Mouse (Mus musculus) thymus, postnatal 0 days (tissue): ENCODE results near the gene Magi1. TPM values are rescaled to one million over a fixed set of nuclear protein-coding genes. Genes with fewer than 3 reads are reported as not detected.

Experiments
- DNase-seq: peaks from one replicate; pipeline ENCODE4 v3.0.0-alpha.2; 2015; ENCODE audit warnings: low spot score
- polyA plus RNA-seq: library from polyadenylated mRNA; unstranded; fragments of >200 nt; fragmentation: Nextera tagmentation; extraction: Ambion mirVana; gene quantifications from 2 replicates; pipeline ENCODE4 v1.2.1, GENCODE M21; 2015

Magi1 gene
- polyA plus RNA-seq, 1 experiment from 2014 or later: 1.4 TPM

DNA sequence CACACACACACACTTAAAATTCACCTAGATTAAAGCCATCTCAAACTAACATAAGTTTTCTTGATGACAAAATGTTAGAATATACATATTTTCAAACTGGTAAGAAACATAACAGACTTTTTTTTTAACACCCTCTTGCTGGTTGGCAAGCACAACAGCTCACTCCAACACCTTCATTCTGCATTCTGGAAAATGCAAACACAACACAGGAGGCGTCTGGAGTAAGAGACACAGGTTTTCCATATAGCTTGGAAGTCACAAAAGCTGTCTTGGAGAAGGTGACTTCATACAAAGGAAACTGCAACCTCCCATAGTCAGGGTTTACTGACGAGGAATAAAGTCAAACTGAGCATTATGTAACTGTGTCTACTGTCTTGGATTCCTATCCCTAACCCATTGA is 381.5 kb downstream of the Magi1 start:
- no peak for DNase-seq

DNA sequence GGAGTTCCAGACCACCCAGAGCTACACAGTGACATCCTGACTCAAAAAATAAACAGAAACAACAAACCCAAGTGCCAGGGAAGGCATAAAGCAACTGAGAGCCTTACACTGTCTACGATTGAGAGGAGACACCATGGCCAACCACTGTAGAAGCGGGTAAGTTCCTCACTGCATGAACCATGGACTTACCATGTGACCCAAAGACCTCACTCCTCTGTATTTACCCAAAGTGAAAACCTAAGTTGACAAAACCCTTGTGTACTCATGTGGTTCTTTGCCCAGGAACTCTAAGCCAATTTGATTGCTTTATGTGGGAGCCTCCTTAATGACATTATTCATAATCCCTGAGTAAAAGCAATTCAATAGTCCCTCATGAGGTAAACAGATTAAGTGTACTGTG is 382.3 kb downstream of the Magi1 start:
- DNase-seq: no peak

DNA sequence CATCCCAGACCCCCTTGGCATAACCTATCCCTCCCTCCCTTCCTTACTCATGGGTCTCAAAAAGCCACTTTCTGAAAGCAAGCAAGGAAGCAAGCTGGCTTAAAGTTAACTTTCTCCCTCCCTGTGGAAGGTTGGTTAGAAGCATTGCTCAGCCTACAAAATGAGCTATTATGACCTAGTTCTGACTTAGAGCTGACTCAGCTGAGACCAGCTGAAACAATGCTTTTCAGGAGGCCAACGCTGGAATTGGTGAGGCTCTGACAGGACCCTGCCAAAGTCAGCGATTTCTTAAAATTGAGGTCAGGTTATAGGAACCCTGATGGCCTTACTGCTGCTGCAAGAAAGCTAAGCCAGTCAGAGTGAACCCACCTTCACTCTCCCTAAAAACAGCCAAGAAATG is 386.2 kb downstream of the Magi1 start:
- no peak for DNase-seq

DNA sequence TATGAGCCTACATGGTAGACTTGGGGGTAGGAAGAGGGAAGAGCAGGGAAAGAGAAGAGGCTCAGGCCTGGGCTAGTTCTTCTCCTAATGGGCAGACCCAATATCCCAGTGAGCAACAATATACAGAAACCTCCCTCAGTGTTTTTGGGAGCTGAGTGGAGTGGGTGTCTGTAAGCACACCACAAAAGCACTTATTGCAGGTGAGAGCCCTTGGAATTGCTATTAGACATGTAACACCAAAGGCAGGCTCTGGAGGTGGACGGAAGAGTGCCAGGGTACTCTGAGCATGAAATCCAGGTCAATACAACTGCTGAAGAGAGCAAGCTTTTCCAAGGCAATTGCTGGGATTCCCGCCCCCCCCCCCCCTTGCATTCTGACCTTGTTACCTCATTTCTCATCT is 388.0 kb downstream of the Magi1 start:
- DNase-seq: no peak

DNA sequence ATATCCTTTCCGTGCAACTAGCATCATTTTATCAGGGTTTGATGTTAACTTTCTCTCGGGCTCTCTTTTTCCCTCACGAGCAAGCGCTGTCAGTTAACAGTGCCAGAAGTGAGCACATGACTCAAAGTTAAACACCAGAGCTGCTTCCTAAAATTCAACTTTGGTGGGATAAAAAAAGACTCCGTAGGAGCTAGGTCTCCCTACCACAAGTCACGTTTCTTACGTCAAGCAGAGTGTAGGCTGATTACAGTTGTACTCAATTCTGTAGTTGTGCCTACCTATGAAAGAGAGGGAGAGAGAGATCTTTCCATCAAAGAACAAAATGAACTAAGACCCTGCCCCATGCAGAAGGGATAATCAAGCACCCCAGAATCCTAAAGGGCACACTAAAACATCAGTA is 389.8 kb downstream of the Magi1 start:
- DNase-seq: no peak

DNA sequence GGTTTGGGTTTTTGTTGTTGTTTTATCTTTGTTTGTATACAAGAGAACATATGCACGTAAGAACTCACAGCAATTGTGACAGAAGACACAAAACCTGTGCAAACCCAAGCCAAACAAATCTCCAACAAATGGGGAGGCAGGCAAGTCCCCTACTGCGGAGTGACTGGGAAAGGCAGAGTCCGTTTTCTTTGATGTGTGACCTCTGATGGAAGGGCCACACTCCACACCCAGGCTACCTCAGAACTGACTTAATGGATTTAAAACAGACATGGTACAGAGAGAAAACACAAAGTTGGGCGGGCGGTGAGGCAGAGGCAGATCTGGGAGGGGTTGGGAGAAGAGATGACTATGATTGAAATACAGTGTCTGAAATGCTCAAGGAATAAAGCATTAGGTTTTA is 390.8 kb downstream of the Magi1 start:
- no peak for DNase-seq

DNA sequence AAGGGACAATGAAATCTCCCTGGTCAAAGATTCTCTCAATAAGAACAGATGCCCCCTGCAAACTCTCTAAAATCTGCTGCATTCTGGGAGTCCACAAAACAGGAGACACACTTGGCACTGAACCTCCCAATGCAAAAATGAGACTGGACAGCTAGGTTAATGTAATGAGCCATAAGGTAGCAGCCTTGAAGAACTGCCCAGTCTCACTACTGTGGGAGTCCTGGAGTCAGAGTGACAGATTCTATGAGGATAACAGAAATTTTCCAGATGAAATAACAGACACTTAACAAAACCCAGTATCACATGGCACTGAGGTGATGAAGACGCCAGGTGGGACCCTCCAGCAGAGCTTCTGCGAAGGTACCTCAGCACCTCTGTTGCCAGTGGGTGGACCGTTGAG is 393.7 kb downstream of the Magi1 start:
- no peak for DNase-seq

DNA sequence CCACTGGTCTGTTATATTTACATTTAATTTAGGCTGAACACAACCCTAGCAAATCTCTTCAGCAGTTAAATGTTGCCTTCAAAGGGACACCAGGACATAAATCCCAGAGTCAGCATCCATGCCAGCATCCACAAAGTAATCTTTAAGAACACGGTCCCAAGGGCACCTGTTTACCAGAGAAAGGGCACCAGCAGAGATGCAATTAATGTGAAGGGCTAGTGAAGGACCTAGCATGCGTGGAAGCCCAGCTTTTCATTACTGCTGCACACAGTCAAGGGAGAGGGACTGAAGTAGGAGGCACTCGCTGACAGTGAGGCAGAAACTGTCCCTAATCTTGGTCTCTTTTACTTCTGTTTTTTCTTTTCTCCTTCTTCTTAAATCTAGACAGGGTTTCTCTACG is 406.4 kb downstream of the Magi1 start:
- no peak for DNase-seq

DNA sequence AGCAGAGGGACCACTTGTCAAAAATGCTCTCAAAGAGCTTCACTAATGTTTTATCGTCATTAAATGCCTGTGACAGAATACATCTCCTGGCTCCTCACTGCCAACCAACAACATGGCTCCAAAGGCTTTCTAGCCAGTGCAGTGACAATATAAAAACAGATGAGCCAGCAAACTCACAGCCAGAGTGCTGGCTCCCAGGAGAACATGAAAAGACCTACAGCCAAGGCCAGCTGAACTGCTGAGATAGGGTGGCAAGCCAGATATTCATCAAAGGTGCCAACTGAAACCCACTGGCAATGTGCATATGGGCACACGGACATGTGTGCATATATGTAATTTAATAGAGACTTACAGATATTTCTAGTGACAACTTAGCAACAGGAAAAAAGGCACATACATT is 408.8 kb downstream of the Magi1 start:
- no peak for DNase-seq

DNA sequence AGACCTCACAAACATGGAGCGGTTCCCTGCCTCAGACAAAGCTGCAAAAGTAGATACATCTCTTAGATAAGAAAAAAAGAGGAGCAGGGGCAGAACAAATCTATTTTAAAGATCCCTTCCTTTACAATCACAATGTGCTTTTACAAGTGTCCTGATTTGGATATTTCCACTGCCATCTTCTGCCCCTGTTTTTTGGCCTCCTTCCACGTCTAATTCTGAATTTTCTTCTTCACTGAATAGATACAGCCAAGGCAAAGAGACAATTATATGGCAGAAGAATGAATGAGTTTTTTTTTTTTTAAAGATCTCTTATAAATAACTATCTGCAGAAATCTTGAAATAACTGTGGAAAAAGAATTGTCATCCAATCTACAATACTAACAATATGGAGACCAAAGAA is 409.3 kb downstream of the Magi1 start:
- no peak for DNase-seq

DNA sequence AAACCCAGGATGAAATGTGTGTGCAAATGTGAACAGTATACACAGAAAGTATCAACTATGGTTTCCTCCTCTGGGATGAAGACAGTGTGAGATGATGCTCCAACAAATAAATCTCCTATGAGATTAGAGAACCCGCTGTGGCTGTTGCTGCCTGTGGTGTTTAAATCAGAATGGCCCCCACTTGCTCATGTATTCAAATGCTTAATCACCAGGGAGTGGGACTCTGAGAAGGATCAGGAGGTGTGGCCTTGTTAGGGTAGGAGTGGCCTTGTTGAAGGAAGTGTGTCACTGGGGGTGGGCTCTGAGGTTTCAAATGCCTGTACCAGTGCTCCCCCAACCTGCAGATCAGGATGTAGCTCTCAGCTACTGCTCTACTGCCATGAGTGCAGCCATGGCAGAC is 410.2 kb downstream of the Magi1 start:
- DNase-seq: no peak

DNA sequence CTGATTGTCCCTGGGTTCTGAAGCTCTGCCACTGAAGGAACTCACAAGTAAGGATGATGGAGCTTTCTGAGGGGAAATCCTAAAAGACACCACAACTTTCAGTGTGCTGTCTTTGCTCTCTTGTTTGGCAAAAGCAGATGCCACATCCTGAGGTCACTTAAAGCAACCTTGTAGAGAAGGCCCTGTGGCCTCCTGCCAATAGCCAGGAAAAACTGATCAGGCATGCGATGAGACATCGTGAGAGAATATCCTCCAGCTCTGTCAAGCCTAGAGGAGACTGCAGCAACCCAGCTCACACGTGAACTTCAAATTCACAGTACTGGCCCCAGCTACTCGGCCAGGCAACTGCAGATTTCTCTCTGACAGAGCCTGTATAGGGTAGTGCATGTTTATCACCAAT is 412.2 kb downstream of the Magi1 start:
- DNase-seq: no peak

DNA sequence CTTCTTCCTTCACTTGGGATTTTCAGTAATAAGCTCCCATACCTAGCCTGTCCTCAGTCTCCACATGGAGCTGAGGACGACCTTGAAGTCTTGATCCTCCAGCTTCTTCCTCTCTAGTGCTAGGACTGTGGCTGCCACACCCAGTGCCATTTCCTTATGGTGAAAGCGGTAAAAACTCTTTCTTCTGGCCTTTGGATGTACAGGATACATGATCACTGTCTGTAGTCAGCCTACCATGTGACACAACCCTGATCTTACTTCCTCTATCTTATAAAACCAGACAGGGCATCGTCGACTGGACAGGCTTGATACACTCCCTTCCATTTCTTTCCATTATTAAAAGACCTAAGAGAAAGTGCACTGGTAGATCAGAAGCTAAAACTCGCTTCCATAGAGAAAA is 413.7 kb downstream of the Magi1 start:
- DNase-seq: no peak

DNA sequence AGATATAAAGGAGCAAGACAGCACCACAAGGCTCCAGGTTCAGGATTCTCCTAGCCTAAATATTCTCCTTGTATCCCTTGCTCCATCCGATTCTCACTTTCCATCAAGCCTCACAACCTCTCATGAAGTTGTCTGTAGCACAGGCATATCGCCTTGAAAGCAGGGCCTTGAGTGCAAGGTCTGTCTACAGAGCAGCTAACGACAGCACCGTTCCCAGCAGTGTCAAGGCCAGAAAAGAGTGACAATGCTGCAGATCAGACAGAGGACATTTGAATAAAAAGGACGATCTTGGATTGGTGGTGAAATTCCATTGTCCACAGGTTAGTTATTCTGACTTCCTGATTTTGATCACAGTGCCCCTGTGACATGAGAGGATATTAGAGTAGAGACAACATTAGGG is 421.5 kb downstream of the Magi1 start:
- DNase-seq: no peak

DNA sequence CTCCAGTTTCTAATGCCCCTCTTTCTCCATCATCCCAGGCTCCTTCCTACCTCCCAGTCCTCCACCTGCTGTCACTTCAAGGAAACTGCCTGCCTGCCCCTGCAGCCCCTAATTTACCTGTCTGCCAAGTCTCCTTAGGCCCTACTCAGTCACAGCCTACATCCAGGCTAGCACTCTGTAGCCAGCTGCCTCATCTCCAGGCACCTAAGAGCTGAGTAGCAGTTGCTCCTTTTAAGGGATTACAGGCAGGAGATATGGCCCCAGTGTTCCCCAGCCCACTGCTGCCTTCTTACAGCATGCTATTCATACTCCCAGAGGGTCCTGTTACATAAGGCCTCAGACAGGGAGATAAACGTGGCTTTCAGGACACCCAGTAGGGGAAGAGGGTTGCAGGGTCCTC is 426.9 kb downstream of the Magi1 start:
- no peak for DNase-seq

DNA sequence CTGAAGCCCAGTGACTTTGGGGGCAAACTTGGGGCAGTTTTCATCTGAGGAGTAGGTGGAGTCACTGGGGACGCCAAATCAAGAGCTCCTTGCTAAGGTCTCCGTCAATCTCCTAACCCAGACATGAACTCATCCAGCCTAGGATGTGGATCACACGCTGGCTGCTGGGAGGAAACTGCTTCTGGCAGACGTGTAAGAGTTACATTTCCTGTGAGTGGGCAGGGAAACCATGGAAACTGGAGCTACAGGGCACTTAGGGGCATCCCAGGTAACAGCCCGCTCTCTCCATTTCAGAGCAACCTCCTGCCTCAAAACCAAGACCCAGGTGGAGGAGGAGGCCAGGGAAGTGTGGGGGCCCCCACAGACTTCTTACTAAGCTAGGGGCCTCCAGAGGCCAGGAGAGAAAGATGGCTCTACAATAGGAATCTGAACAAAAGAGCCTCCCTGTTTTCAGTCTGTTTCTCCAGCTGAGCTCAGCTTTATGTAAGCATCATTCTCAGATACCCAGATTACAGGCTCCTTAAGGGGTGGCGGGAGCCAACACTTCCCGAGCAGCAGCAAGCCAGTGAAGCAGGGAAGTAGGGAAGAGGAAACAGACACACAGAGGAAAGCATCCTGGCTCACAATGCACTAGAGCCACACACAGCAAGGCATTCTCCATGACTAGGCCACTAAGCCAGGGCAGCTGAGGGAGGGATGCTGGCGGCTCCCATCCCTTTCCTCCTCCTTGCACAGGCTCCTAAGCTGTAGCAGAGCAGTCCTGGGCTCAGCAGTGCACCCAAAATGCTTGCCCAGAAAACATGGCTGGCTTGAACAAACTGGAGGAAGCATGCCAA is 427.7 kb downstream of the Magi1 start:
- DNase-seq: no peak

DNA sequence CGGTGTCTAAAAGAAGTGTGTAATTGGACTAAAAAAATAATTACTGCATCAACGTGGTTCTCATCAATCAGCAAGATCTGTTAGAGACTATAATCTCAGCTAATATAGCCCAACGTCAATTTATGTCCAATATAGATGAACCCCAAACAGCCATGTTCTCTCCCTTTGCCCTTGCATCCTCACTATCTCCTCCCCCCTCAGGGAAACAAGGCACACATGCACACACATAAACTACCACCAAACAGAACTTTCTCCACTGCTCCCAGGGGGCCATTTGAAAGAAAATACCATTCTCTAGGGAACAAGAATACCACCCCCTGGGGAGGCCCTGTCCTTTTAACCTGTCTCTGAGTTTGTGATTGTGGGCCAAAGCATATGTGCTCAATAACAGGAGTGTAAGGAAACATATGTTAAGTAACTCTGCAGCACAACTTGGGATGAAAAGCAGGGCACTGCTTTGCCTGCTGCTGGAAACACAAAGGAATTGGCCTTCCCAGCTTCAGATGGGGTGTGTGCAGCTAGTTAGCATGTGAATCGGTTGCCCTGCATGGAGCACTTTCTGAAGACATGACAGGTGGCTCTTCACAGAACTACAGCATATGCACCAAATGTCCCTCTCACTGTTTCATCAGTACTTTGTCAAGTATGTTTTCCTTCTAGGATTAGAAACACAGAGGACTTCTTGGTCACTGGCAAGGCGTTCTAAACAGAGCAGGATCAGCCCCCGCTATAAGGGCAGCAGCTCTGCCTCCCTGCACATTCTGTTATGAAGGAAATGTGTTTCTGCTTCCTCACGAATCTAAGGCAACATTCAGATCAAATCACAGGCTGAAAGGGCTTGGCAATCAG is 434.6 kb downstream of the Magi1 start:
- no peak for DNase-seq

DNA sequence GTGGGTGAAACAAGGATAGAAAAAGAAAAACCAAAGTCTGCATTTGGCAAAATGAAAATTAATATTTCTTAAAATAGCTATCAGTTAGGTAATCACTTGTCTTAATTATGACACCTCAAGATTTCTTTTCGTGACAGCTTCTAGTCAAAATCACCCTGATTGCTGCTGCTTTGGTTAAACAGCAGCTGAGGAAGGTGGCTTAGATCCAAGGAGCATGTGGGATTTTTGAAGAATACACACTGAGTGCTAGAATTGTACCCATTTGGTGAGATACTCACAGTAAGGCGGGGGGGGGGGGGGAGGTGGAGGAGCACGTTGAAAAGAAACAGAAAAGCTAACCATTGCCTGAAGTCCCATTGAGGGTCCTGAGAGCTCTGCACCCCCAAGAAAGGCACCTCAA is 438.2 kb downstream of the Magi1 start:
- no peak for DNase-seq

DNA sequence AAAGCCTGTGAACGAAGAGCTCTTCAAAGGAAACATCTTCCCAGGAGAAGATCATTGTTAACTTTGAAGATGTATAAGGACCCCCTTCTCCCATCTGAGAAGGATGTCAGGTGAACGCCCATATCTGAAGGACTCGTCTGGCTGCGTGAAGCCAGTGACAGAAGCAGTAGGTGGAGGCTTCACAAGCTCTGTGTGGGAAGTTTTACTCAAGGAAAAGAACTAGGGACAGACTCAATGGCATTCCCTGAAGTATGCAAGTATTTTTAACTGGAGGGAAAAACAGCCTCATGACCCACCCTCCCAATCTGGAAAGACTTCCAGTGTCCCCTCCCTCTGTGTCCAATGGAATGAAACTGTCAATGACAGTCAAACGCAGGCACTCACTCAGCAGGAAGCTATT is 438.6 kb downstream of the Magi1 start:
- no peak for DNase-seq

DNA sequence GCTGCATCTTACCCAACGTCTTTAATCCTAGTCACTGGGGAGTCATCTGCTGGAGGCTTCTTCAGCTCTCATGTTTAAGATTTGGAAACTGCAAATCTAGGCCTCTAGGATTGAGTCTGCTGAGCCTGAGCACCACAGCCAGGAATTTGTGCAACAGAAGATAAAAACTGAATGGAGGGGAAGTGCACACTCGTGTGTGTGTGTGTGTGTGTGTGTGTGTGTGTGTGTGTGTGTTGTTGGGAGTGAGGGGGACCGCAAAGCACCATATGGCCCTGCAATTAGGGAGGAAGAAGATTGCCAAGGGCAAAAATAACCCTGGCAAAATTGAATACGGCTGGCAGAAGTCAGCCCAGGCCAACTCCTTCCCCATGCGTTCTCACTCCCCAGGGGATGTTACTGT is 439.1 kb downstream of the Magi1 start:
- DNase-seq: no peak

DNA sequence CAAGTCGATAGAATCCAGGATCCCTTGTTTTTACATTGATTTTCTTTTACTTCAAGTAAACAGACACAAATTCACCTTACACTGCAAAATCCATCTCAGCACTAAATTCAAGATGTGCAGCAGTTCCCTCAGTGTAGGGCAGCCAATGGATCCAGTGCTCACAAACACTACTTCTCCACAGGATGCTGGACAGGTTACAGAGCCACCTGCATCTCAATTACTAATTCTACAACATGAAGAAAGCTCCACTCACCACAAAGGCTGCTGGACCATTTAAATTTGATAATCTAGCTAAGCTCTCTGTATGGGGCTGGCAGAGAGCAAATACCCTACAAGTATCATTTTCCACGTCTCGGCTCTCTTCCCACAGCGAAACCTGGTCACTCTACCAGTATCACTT is 445.3 kb downstream of the Magi1 start:
- no peak for DNase-seq

DNA sequence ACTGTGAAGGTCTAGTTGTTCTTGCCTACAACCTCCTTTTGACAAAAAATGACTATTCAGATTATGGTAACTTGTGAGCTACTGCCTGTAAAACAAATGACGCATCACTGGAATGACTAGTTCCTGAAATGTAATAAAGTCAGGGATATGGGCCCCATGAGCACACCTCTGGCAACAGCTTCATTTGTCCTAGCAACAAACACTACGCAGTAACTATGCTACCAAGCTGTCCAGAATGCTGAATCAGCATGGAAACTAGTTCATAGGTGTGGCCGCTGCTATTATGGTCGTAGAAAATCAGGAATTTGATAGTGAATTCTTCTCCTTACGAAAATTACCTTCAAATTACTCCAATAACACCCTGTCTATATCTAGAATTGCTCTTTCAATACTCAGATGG is 447.1 kb downstream of the Magi1 start:
- DNase-seq: no peak

DNA sequence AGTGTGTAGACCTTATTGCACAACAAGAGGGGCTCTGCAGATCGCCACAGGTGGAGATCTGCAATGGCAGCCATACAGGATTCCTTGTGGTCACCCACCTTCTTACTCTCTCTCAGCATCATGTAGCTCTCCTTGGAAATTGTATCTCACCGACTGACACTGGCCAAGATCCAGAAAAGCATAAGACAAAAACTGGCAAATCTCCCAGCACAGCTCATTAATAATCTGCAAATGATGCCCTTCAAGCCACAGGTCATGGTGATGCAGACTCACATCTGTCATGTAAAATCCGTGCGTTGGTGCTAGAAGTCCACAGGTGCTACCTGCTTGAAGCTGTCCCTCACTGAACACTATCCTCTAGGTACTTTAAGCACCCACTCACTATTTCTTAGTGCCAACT is 448.5 kb downstream of the Magi1 start:
- DNase-seq: no peak
